Mouse (Mus musculus) urinary bladder, postnatal 10 days (tissue): ENCODE data around the gene Trmu.
"Not testable (repeated sequence)": the region's sequence is repeated elsewhere in the genome, so short reads cannot be mapped to it uniquely, and the experiment has no call there.

Source experiments
- DNase-seq: peaks from one replicate; pipeline ENCODE4 v3.0.0; 2022; ENCODE audit warnings: low spot score

Gene Trmu

GRCm38 (mm10) chr15:85878848-85879497, at the start of gene Trmu:
Gene Trmu, plus strand, starts transcription at chr15:85879312.
- peak; percentile 38 for DNase-seq

- DNase-seq, result no peak
Measured at GRCm38 (mm10) chr15:85829470-85829869, 49.6 kb upstream of the Trmu start.

- DNase-seq, result peak; percentile 30
Measured at GRCm38 (mm10) chr15:85831954-85832590, 47.0 kb upstream of the Trmu start, which contains the start of gene Ttc38. Gene Ttc38, plus strand, starts transcription at chr15:85832306.

GRCm38 (mm10) chr15:85832599-85832998, 46.5 kb upstream of the Trmu start:
- no peak for DNase-seq

- no peak for DNase-seq
Measured at GRCm38 (mm10) chr15:85835335-85835734, 43.8 kb upstream of the Trmu start.

GRCm38 (mm10) chr15:85836887-85837286, 42.2 kb upstream of the Trmu start:
- no peak for DNase-seq

GRCm38 (mm10) chr15:85840983-85841382, 38.1 kb upstream of the Trmu start:
- no peak for DNase-seq

GRCm38 (mm10) chr15:85841796-85842360, 37.2 kb upstream of the Trmu start:
- DNase-seq, result no peak

GRCm38 (mm10) chr15:85845071-85845470, 34.0 kb upstream of the Trmu start:
- no peak for DNase-seq

GRCm38 (mm10) chr15:85851656-85852392, 27.3 kb upstream of the Trmu start:
- no peak for DNase-seq

GRCm38 (mm10) chr15:85858980-85859489, 20.1 kb upstream of the Trmu start:
- no peak for DNase-seq

- peak; percentile 71 for DNase-seq
Measured at GRCm38 (mm10) chr15:85859490-85860031, 19.6 kb upstream of the Trmu start, which contains the start of gene Gtse1. Gene Gtse1, plus strand, starts transcription at chr15:85859745.

GRCm38 (mm10) chr15:85865913-85866312, 13.2 kb upstream of the Trmu start:
- DNase-seq, result not testable (repeated sequence)

- no peak for DNase-seq
Measured at GRCm38 (mm10) chr15:85867696-85868095, 11.4 kb upstream of the Trmu start.

- DNase-seq, result no peak
Measured at GRCm38 (mm10) chr15:85877336-85877735, 1.8 kb upstream of the Trmu start.

- no peak for DNase-seq
Measured at GRCm38 (mm10) chr15:85879498-85879895, 385 bp downstream of the Trmu start.

GRCm38 (mm10) chr15:85885606-85886005, 6.5 kb downstream of the Trmu start:
- no peak for DNase-seq

- no peak for DNase-seq
Measured at GRCm38 (mm10) chr15:85889235-85889634, 10.1 kb downstream of the Trmu start.

GRCm38 (mm10) chr15:85891971-85892370, 12.9 kb downstream of the Trmu start:
- no peak for DNase-seq

GRCm38 (mm10) chr15:85892498-85893118, 13.5 kb downstream of the Trmu start:
- no peak for DNase-seq

GRCm38 (mm10) chr15:85893871-85894270, 14.8 kb downstream of the Trmu start:
- DNase-seq, result no peak

- peak; percentile 61 for DNase-seq
Measured at GRCm38 (mm10) chr15:85896284-85896683, 17.2 kb downstream of the Trmu start.
